Comparison of ENCODE assay signal across 8 mouse cellular contexts in genomic region chr9:108111101-108111592, GRCm38 (mm10). TPM values are rescaled to one million over a fixed set of nuclear protein-coding genes. Genes with fewer than 3 reads are reported as not detected.
DNase-seq lines count a peak whose midpoint lies in the region; ATAC-seq lines count a peak whose summit lies in the region.

No protein-coding gene starts in this region.

- peaks cover 24% of the 10 kb centered on the region for H3K36me3 ChIP-seq in forebrain, embryonic 10.5 days (replicated peaks)
- H3K36me3 ChIP-seq in forebrain, embryonic 16.5 days (ENCODE audit: control insufficient read depth, insufficient read depth), result peaks cover 18% of the 10 kb centered on the region
- H3K36me3 ChIP-seq in heart, embryonic 16.5 days (ENCODE audit: control insufficient read depth, insufficient read depth), result no peaks in the 10 kb centered on the region
- H3K36me3 ChIP-seq in liver, embryonic 16.5 days (ENCODE audit: control insufficient read depth, insufficient read depth), result no peaks in the 10 kb centered on the region
- no peaks in the 10 kb centered on the region for H3K36me3 ChIP-seq in stomach, embryonic 16.5 days (ENCODE audit: control insufficient read depth, insufficient read depth, low read length)

- H3K27me3 ChIP-seq in forebrain, embryonic 10.5 days (ENCODE audit: poor library complexity, severe bottlenecking), result peaks cover 81% of the 10 kb centered on the region
- no peaks in the 10 kb centered on the region for H3K27me3 ChIP-seq in forebrain, embryonic 16.5 days (replicated peaks; ENCODE audit: control insufficient read depth, insufficient read depth, low read length)
- H3K27me3 ChIP-seq in heart, embryonic 16.5 days (ENCODE audit: control insufficient read depth, insufficient read depth, low read length), result peaks cover 8% of the 10 kb centered on the region
- peaks cover 22% of the 10 kb centered on the region for H3K27me3 ChIP-seq in liver, embryonic 16.5 days (ENCODE audit: control insufficient read depth, insufficient read depth, low read depth, low read length)
- peaks cover 8% of the 10 kb centered on the region; the same call in 1 of the 2 replicates for H3K27me3 ChIP-seq in stomach, embryonic 16.5 days (ENCODE audit: control insufficient read depth, insufficient read depth, low read length)

- no peak for ATAC-seq in forebrain, embryonic 16.5 days
- no peak for ATAC-seq in heart, embryonic 16.5 days (replicated peaks; ENCODE audit: extremely low read depth, insufficient read depth, low FRiP score)
- no peak for ATAC-seq in liver, embryonic 16.5 days (ENCODE audit: low read depth)
- no peak for ATAC-seq in stomach, embryonic 16.5 days (ENCODE audit: insufficient read depth, low FRiP score)

- H3K9me3 ChIP-seq in forebrain, embryonic 10.5 days, result peaks cover 6% of the 10 kb centered on the region; the same call in 1 of the 2 replicates
- H3K9me3 ChIP-seq in forebrain, embryonic 16.5 days (ENCODE audit: control insufficient read depth, low read length), result no peaks in the 10 kb centered on the region
- peaks cover 3% of the 10 kb centered on the region; the same call in 1 of the 2 replicates for H3K9me3 ChIP-seq in heart, embryonic 16.5 days (replicated peaks; ENCODE audit: control insufficient read depth, low read length)
- H3K9me3 ChIP-seq in liver, embryonic 16.5 days (replicated peaks; ENCODE audit: control insufficient read depth, low read length), result no peaks in the 10 kb centered on the region
- H3K9me3 ChIP-seq in stomach, embryonic 16.5 days (replicated peaks; ENCODE audit: control insufficient read depth, low read length), result no peaks in the 10 kb centered on the region; the same call in 1 of the 2 replicates

- peak overlapping the region; percentile 41 for H3K4me3 ChIP-seq in forebrain, embryonic 10.5 days
- H3K4me3 ChIP-seq in forebrain, embryonic 16.5 days (replicated peaks; ENCODE audit: low read length), result no peak overlapping the region
- H3K4me3 ChIP-seq in heart, embryonic 16.5 days (ENCODE audit: low read length), result peak overlapping the region; percentile 47
- H3K4me3 ChIP-seq in liver, embryonic 16.5 days (ENCODE audit: low read depth, low read length), result peak overlapping the region; percentile 26
- peak overlapping the region; percentile 36 for H3K4me3 ChIP-seq in stomach, embryonic 16.5 days (replicated peaks; ENCODE audit: low read length)

- H3K27ac ChIP-seq in forebrain, embryonic 10.5 days, result peak overlapping the region; percentile 64
- no peak overlapping the region for H3K27ac ChIP-seq in forebrain, embryonic 16.5 days (ENCODE audit: low read length)
- H3K27ac ChIP-seq in heart, embryonic 16.5 days (ENCODE audit: low read length), result no peak overlapping the region
- peak overlapping the region; percentile 7; the same call in 1 of the 2 replicates for H3K27ac ChIP-seq in liver, embryonic 16.5 days (ENCODE audit: low read length)
- peak overlapping the region; percentile 2; the same call in 1 of the 2 replicates for H3K27ac ChIP-seq in stomach, embryonic 16.5 days (ENCODE audit: low read length)

- H3K9ac ChIP-seq in forebrain, embryonic 16.5 days (replicated peaks; ENCODE audit: low read depth, low read length), result no peak overlapping the region
- H3K9ac ChIP-seq in heart, embryonic 16.5 days (ENCODE audit: low read length), result peak overlapping the region; percentile 66
- peak overlapping the region; percentile 31 for H3K9ac ChIP-seq in liver, embryonic 16.5 days (ENCODE audit: low read depth, low read length)
- H3K9ac ChIP-seq in stomach, embryonic 16.5 days (ENCODE audit: low read length), result peak overlapping the region; percentile 71

- 16% methylated on average over 22 of the region's 22 CpGs for WGBS in forebrain, embryonic 10.5 days
- 14% methylated on average over 22 of the region's 22 CpGs for WGBS in forebrain, embryonic 16.5 days
- 4% methylated on average over 22 of the region's 22 CpGs for WGBS in heart, embryonic 16.5 days
- 11% methylated on average over 22 of the region's 22 CpGs for WGBS in liver, embryonic 16.5 days (ENCODE audit: insufficient replicate concordance)
- WGBS in stomach, embryonic 16.5 days, result 6% methylated on average over 22 of the region's 22 CpGs

- DNase-seq in forebrain, embryonic 10.5 days (ENCODE audit: extremely low spot score, low spot score), result no peak
- DNase-seq in ZHBTc4 (ENCODE audit: low read depth, low spot score), result peak; percentile 21
- no peak for DNase-seq in ovary, postnatal 10 days (ENCODE audit: low spot score)
- no peak for DNase-seq in frontal cortex, postnatal 10 days (ENCODE audit: low spot score in 2 of 2)

- H3K4me1 ChIP-seq in forebrain, embryonic 10.5 days, result peaks cover 26% of the 10 kb centered on the region
- 0 out of 2 replicates have a peak, but pooled peaks cover 3% of the 10 kb centered on the region for H3K4me1 ChIP-seq in forebrain, embryonic 16.5 days (replicated peaks; ENCODE audit: control insufficient read depth, insufficient read depth, low read length)
- H3K4me1 ChIP-seq in heart, embryonic 16.5 days (ENCODE audit: control insufficient read depth, insufficient read depth, low read length), result peaks cover 9% of the 10 kb centered on the region
- peaks cover 9% of the 10 kb centered on the region for H3K4me1 ChIP-seq in liver, embryonic 16.5 days (ENCODE audit: control insufficient read depth, low read depth, low read length)
- H3K4me1 ChIP-seq in stomach, embryonic 16.5 days (ENCODE audit: control insufficient read depth, insufficient read depth, low read length), result peaks cover 12% of the 10 kb centered on the region

- no peak overlapping the region for H3K4me2 ChIP-seq in forebrain, embryonic 16.5 days (ENCODE audit: low read length)
- H3K4me2 ChIP-seq in heart, embryonic 16.5 days (ENCODE audit: low read depth, low read length), result peak overlapping the region; percentile 70
- peak overlapping the region; percentile 56 for H3K4me2 ChIP-seq in liver, embryonic 16.5 days (ENCODE audit: low read depth, low read length)
- peak overlapping the region; percentile 62 for H3K4me2 ChIP-seq in stomach, embryonic 16.5 days (ENCODE audit: low read depth, low read length)

RNA-seq across cellular contexts. Expression of gene Apeh, which starts 16.7 kb away (rescaled TPM):
- 74.1 and 79.4 TPM in 2 replicates for polyA plus RNA-seq in forebrain, embryonic 10.5 days (2016; fragmentation: Nextera tagmentation; extraction: Ambion mirVana)
- polyA plus RNA-seq in forebrain, embryonic 16.5 days (2015; fragmentation: Nextera tagmentation; extraction: Ambion mirVana), result 41.3 and 46.2 TPM in 2 replicates
- 54.5 and 57.0 TPM in 2 replicates for polyA plus RNA-seq in heart, embryonic 16.5 days (2015; fragmentation: Nextera tagmentation; extraction: Ambion mirVana)
- polyA plus RNA-seq in liver, embryonic 16.5 days (2015; fragmentation: Nextera tagmentation; extraction: Ambion mirVana), result 167 and 172 TPM in 2 replicates
- polyA plus RNA-seq in stomach, embryonic 16.5 days (2015; fragmentation: Nextera tagmentation; extraction: Ambion mirVana), result 75.1 and 82.7 TPM in 2 replicates

RNA-seq across cellular contexts. Expression of gene Rnf123, which starts 28.0 kb away (rescaled TPM):
- 32.8 and 36.2 TPM in 2 replicates for polyA plus RNA-seq in forebrain, embryonic 10.5 days (2016; fragmentation: Nextera tagmentation; extraction: Ambion mirVana)
- 44.5 and 53.1 TPM in 2 replicates for polyA plus RNA-seq in forebrain, embryonic 16.5 days (2015; fragmentation: Nextera tagmentation; extraction: Ambion mirVana)
- 31.3 and 34.7 TPM in 2 replicates for polyA plus RNA-seq in heart, embryonic 16.5 days (2015; fragmentation: Nextera tagmentation; extraction: Ambion mirVana)
- 92.7 and 106 TPM in 2 replicates for polyA plus RNA-seq in liver, embryonic 16.5 days (2015; fragmentation: Nextera tagmentation; extraction: Ambion mirVana)
- polyA plus RNA-seq in stomach, embryonic 16.5 days (2015; fragmentation: Nextera tagmentation; extraction: Ambion mirVana), result 31.2 and 32.8 TPM in 2 replicates

RNA-seq across cellular contexts. Expression of gene Mst1, which starts 30.9 kb away (rescaled TPM):
- polyA plus RNA-seq in forebrain, embryonic 10.5 days (2016; fragmentation: Nextera tagmentation; extraction: Ambion mirVana), result 0.73 and 0.81 TPM in 2 replicates
- polyA plus RNA-seq in forebrain, embryonic 16.5 days (2015; fragmentation: Nextera tagmentation; extraction: Ambion mirVana), result not detected in 2 replicates
- polyA plus RNA-seq in heart, embryonic 16.5 days (2015; fragmentation: Nextera tagmentation; extraction: Ambion mirVana), result 0.44 and 0.53 TPM in 2 replicates
- polyA plus RNA-seq in liver, embryonic 16.5 days (2015; fragmentation: Nextera tagmentation; extraction: Ambion mirVana), result 52.5 and 62.0 TPM in 2 replicates
- 7.8 and 8.7 TPM in 2 replicates for polyA plus RNA-seq in stomach, embryonic 16.5 days (2015; fragmentation: Nextera tagmentation; extraction: Ambion mirVana)

RNA-seq across cellular contexts. Expression of gene Amigo3, which starts 58.2 kb away (rescaled TPM):
- polyA plus RNA-seq in forebrain, embryonic 10.5 days (2016; fragmentation: Nextera tagmentation; extraction: Ambion mirVana), result 2.3 and 3.4 TPM in 2 replicates
- polyA plus RNA-seq in forebrain, embryonic 16.5 days (2015; fragmentation: Nextera tagmentation; extraction: Ambion mirVana), result 2.5 and 3.4 TPM in 2 replicates
- polyA plus RNA-seq in heart, embryonic 16.5 days (2015; fragmentation: Nextera tagmentation; extraction: Ambion mirVana), result 1.9 and 2.4 TPM in 2 replicates
- polyA plus RNA-seq in liver, embryonic 16.5 days (2015; fragmentation: Nextera tagmentation; extraction: Ambion mirVana), result 1.6 and 2.1 TPM in 2 replicates
- 3.9 and 4.5 TPM in 2 replicates for polyA plus RNA-seq in stomach, embryonic 16.5 days (2015; fragmentation: Nextera tagmentation; extraction: Ambion mirVana)

Comparison
In these comparisons a context has a peak if more than half of its experiments do, and no peak if none do; other contexts are left out.
1. H3K27ac ChIP-seq: peak in forebrain, embryonic 10.5 days (single experiment), liver, embryonic 16.5 days (single experiment) and stomach, embryonic 16.5 days (single experiment); none in forebrain, embryonic 16.5 days (single experiment) and heart, embryonic 16.5 days (single experiment).